Mouse (Mus musculus) heart, adult 8-10 months (tissue): ENCODE results near the gene Siglec1. TPM values are rescaled to one million over a fixed set of nuclear protein-coding genes. Genes with fewer than 3 reads are reported as not detected.
"Not testable (repeated sequence)": the region's sequence is repeated elsewhere in the genome, so short reads cannot be mapped to it uniquely, and the experiment has no call there.

Experiments
- DNase-seq: peaks from one replicate; pipeline ENCODE4 v3.0.0; 2022; ENCODE audit warnings: low spot score
- total RNA-seq, 4 experiments: library from RNA; stranded (reverse); gene quantifications; 2 replicates each; pipeline ENCODE4 v1.2.4; 2022

Gene Siglec1
- total RNA-seq, result 1 to 10 TPM in 3 of 4 experiments, under 1 TPM in 1; 0.98 to 2.4 (median 1.5) TPM

DNA sequence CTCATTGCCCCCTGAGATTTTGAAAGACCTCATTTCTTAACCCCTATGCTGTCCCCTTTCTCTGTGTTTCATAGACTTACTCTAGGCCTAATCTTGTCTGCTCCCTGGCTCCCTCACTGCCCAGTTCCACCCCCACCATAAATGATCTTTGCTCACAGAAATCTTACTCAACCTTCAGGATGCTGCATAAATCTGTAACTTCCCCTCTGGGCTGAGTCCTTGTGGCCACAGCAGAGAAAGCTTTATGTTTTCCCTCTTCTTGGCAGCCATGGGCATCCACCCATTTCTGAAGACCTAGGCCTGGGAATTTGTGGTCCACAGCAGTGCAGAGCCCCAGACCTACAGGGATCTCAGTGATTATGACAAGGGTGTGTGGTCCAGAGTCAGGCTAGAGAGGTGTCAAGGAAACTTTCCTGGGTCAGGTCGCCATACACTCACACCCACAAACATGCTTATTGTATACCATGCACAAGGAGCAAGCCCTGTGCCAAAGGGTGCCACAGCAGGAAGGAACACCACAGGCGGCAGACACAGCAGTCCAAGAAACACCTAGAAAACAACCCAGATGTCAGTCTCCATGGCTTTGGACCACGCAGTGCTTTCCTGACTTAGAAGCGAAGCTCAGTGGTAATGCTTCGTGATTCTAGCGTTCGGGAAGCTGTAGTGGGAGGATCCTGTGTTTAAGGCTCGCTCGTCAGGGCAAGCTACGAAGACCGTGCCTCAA is at the start of gene Siglec1:
Gene Siglec1, minus strand, starts transcription at position 99 of the 724 bp plus-strand sequence.
- DNase-seq, result no peak

DNA sequence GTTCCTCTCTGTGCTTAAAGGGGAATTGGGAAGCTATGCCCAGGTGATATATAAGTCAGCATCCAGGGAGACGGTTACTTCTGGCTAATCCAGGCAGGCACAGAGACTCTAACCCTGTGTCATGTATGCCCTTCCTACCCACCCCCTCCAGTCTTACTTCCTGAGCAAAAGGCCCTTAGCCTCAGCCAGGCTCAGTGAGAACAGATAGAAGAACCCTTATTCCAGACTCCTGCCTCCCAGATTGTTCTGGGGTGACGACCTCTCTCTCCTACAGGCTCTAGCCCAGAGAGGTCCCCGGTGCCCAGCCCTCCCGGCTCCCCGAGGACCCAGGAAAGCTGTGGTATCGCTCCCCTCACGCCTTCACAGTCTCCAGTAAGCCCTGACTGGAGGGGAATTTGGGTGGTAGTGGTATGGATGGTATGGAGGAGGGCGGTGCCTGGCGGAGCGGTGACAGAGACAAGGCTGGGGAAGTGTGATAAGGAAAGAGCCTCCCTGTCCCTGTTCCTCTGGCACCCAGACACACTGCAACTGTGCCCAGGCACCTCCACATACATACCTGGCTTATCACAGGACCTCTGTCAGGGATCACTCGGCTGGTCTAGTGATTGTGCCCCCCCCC is 49.1 kb upstream of the Siglec1 start:
- peak; percentile 1 for DNase-seq

DNA sequence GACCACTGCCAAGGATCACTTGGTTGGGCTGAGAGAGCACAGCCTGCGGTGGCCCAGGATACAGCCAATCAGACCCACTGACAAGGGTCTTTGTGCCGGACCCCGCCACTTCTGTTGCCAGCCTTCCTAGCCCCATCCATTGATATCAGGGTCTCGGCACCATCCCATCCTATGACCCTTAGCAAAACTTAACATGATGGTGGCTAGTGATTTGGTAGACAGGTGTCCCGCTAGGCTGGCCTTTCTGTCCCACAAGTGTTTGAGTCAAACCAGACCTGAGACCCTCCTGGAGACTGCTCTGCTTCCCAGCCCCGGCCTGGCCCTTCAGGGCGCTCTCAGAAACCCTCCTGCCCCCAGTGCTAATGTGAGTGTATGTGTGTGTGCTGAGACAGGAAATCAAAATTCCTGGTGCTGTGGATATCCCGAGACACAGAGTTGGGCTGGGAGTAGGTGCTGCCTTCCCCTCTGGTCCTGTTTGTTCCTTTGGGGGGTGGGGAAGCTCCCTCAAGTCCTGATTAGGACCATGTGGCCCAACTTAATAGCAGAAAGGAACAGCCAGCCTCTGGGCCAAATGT is 48.3 kb upstream of the Siglec1 start:
- DNase-seq, result peak; percentile 9

DNA sequence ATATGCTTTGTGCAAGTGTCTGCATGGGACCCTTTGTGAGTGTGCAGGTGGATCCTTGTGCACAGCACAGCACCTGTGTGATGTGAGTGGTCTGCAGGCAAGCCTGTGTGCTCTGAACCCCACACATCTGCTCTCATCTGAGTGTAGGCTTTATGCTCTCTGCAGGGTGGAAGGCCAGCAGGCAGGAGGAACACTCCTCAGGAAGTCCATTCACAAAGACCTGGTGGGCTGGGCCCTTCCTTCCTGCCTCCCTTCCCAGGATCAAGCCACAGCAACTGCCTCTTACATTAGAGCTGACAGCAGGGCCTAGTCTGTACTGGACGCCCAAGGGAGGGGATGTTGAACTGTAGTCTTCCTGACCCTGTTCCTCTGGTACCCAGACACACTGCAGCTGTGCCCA is 47.8 kb upstream of the Siglec1 start:
- DNase-seq, result peak; percentile 84

DNA sequence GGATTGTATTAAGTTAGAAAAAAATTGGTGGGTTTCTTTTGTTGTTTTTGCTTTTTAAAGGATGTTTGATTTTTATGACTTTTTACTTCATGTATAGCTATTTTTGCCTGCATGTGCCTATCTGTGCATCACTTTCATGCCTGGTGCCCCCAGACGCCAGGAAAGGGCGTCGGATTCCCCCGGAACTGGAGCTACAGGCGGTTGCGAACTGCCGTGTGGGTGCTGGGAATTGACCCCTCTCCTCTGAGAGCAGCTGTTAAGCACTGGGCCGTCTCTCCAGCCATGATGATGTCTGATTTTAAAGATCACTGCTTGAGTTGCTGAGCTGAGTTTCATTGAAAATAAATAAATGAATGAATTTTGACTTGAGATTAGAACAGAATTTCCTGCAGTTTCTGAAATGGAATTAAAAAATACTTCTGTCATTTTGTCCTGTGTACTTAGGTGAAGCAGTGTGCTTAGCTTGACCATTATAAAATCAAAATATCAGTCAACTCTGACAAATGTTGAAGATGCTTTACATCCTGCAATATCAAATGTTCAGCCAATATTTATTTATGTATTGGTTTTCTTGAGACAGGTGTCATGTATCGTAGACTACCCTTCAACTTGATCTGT is 46.5 kb upstream of the Siglec1 start, which contains the start of gene Gm11037:
Gene Gm11037, plus strand, starts transcription at position 568 of the 618 bp plus-strand sequence.
- no peak for DNase-seq

DNA sequence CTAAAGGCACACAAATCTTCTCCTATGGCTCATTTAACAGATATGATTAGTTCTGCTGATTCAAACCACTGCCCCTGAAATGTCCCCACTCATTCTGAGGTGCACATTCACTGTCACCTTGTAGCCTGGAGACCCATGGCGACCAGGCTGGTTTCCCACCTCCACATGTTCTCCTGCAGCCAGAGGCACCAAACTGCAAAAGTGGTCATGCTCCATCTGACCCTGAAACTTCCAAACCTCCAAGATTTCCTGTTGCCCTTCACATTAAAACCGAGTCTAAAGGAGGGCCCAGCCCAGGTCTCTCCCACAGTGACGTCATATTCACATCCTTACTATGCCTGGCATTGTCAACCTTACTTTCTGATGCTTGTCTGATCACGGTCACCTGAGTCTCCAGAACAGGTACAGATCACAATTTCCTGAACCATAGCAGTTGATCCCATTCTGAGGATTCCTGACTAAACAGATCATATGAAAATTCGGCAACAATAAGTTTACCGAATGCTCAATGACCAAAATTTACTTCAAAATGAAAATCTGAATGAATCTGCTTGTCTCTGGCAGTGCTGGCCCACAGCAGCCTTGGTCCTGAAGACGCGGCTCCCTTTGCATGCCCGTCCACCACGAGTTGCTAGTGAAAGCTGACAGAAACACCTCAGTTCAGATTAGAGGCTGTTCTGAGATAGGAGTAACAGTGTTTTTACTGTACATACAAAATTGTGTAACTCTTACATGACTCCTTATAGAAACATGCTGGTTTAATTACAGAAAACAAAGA is 45.7 kb upstream of the Siglec1 start:
- no peak for DNase-seq

DNA sequence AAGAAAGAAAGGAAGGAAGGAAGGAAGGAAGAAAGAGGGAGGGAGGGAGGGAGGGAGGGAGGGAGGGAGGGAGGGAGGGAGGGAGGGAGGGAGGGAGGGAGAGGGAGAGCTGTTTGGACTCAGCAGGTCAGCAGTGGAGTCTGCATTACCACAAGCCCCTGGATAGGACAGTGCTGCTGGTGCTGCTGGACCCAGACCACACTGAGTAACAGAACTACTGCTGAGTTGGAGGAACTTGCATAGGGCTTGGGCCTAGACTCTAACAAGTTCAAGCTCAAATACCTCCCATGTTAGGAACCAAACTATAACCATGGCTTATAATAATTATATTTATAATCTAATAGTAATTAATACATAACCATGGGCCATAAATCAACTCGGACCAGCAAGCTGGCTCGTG is 44.3 kb upstream of the Siglec1 start:
- DNase-seq, result no peak

DNA sequence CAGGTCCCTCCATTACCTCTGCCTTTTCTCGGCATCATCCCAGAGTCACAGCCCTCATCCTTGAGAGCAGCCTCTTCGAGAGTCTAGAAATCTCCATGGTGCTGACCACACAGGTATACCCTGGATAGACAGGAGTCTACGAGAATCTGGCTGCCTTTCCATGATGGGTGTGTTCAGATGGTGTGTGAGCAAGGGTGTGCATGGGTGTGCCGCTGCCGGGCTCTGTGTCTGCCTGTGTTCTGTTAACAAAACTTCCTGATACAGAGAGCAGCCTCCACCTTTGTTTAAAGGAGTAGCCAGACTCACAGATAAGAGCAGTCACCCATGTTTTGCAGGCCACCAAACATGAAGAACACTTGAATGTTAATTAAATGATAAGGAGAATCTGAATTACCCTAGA is 43.3 kb upstream of the Siglec1 start:
- DNase-seq, result no peak

DNA sequence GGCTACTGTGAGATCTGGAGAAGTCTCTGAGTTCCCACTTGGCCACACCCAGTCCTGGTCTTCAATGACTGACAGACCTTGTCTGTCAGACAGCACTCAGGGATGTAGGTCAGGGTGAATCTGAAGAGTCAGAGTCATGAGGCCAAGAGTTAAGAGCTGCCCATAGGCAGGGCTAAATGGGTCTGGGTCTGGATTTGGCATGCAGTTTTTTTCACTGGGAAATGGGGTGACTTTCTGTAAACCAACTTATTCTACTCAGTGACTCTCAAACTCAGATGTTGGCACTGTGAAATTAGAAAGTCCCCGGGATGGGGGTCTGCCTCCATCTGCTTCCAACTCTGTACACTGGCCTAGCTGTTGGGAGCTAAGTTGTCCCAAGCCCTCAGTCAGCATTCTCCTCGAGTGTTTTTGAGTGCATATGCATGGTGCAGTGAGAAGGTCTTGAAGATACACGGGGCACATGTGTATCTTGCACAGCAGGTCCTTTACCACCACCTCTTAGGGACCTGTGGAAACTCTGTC is 42.1 kb upstream of the Siglec1 start:
- DNase-seq, result no peak

DNA sequence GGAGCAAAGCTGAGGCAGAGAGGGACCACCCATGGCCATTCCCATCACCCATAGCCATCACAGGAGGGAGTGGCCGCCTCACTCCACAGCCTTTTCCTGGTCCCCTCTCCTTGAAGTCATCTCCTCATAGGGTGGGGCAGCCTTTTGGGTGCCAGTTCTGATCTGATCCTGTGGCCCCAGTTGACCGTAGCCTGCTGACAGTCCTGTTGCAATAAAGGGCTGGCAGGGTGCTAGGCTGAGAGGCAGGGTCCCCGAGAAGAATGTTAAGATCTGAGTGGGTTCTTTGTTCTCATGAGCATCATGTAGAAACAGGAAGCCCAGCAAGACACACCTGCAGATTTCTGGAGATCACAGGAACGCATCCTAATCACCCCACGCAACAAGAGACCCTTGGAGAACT is 41.6 kb upstream of the Siglec1 start:
- DNase-seq, result no peak

DNA sequence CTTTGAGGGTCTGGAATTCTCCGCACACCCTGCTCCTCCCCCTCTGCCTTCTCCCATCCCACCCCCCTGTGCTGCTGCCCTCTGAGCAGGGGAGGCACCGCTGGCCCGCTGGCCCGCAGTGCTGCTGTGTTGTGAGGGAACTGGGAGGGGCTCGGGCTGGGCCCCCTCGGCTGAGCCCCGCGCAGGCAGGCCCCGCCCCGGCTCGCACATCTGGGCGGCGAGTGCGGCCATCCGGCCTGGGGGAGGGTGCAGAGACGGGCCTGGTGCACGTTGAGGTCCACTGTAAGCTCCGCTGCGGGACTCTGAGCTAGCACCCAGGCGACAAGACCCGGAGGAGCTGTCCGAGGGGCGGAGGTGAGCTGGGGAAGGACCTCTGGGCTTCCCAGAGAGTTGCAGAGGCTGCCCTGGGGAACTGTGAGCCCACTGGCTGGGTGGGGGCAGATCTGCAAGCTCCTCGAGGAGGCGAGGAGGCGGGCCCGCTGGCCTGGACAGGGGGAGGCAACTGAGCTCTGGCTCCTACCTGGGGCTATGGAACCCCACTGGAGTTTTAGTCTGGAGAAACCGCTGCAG is 40.7 kb upstream of the Siglec1 start, which contains the start of gene Hspa12b:
Gene Hspa12b, plus strand, starts transcription at position 120 of the 570 bp plus-strand sequence.
- DNase-seq, result peak; percentile 76

DNA sequence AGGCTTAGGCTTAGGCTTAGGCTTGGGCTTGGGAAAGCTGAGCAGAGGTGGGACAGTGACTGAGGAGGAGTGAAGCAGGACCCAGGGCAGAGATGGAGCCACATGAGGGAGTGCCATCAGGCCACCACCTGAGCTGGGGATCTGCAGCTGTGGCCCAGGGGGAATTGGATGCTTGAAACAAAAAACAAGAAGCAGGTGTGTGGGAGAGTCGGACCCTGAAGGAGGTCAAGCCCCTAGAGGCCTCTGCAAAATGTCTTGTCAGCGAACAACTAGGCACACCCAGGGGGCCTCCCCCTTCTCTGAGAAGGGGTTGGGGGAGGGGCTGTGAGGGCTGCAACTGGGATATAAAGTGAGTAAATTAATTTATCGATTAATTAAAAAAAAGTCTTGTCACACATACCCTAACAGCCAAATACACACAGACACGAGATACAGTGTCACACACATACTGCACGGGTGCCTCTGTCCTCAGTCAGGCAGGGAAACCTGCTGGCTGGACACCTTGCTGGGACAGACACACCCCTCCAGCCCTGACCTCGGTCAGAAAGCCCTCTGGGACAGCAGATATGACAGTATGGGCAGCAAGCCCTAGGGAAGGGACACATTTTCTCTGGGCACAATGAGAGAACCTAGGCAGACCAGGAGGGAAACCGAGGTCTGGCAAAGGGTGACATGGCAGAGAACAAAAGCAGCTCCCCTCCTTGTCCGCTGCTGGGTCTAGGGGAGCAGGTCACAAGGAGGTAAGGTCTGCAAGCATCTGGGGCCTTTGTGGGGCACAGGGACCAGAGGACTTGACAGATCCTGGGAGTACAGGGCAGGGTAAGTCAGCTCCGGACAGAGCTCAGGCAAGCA is 39.6 kb upstream of the Siglec1 start:
- no peak for DNase-seq

DNA sequence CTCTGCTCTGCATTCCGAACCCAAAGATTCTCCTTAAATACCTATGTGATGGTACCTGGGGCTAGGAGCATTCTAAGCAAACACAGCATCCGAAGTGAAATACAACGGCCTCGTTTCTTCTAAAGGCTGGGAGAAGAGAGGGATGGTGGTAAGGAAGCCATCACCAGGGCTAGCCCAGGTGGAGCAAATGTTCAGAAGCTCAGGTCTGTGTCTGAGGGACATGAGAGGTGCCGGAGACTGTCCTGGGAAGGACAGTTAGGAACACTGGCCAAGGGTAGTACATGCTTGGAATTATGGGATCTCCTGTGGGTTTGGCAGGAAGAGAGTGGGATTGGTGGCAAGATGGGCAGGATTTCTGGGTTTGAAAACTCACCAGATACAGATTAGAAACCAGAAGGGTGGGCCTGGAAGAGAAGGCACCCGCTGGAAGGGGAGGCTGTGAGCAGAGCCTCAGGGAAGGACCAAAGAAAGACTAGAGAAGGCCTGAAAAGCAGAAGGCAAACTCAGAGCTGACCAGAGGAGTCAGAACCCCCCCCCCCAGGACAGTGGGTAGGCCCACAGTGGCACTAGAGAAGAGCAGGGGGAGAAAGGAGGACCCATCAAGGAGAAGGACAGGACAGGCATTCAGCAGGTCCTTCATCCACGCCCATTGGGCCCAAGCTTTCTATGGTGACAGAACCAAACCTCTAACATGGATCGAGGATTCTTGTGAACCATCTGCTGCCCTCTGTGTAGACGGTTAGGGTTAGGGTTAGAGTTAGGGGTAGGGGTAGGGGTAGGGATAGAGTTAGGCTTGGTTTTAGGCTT is 38.8 kb upstream of the Siglec1 start:
- DNase-seq, result no peak

DNA sequence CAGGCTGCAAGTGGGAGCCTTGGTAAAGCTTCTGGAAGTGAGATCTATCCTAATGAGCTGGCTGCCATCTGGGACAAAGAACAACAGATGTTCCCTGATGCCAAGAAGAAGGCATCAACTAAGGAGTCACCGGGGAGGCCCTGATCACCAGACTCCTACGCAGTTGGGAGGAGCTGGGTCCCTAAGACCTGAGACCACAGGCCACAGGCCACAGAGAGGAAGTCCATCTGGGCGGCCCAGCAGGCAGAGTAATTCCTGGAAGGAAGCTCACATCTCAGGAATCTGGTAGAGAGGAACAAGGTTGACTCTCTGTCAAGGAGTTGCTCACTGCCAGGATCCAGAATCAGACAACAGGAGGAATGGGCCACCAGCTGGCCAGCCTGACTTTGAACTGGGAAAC is 37.6 kb upstream of the Siglec1 start:
- DNase-seq, result peak; percentile 76

DNA sequence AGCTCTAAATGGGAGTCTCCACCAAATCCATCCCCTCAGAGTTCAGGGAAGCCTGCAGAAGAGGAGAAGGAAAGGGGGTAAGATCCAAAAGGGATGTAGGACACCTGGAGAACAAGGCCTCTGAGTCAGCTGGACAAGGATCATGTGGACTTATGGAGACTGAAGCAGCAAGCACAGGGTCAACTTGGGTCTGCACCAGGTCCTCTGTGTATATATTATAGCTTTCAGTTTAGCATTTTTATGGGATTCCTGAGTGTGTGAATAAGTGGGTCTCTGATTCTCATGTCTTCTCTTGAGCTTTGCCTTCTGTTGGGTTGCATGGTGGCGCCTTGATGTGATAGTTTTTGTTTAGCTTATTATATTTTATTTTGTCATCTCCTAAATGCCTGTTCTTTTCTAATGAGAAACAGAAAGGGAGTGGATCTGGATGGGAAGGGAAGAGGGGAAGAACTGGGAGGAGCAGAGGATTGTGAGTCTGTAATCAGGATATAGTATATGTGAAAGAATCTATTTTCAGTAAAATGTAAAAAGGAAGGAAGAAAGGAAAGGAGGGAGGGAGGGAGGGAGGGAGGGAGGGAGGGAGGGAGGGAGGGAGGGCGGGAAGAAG is 32.5 kb upstream of the Siglec1 start:
- DNase-seq, result no peak

DNA sequence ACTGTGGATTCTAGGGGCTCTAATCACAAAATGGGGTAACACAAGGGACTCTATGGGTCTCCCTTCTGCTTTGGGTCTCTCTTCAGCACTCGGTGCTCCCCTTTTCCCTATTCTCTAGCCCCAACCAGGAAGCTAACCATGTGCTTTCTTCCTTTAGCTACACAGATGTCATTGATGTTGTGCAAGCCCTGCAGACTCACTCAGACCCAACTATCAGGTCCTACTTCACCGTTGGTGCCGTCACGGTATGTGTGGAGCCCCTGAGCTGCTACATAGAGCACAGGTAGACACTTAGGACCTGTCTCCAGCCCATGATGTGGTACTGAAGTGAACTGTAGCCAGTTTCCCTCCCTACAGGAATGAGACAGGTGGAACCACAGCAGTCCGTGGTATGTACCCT is 19.4 kb upstream of the Siglec1 start:
- no peak for DNase-seq

DNA sequence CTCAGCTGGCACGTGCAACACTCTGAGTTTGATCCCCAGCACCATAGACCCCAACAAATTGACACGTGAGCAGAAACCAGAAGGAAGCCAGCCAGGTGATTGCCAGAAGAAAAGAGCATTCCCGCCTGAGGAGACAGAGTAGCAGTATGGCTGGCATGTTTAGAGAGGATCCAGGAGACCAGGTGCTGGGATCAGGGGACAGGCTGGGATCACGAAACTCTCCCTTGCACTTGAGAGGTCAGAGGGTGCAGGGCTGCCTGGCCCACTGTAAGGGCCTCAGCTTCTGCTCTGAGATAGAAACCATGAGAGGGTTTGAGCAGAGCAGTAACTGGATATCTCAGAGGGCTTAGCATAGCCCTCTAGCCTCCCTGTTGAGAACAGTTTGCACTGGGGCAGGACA is 18.5 kb upstream of the Siglec1 start:
- not testable (repeated sequence) for DNase-seq

DNA sequence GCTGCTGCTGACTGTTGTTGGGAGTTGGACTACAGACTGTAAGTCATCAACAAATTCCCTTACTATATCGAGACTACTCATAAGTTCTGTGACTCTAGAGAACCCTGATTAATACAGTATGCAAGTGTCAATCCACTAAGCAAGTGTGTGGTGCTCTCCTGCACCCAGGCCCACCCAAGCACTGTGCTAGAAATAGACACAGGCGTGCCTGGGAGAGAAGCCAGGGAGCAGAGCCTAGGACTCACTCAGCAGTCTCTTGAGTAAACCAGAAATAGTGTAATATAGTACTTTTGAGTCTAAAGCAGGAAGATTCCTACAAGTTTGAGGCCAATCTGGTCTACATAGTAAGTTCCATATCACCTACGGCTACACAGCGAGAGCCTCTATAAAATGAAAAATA is 17.5 kb upstream of the Siglec1 start:
- DNase-seq, result no peak

DNA sequence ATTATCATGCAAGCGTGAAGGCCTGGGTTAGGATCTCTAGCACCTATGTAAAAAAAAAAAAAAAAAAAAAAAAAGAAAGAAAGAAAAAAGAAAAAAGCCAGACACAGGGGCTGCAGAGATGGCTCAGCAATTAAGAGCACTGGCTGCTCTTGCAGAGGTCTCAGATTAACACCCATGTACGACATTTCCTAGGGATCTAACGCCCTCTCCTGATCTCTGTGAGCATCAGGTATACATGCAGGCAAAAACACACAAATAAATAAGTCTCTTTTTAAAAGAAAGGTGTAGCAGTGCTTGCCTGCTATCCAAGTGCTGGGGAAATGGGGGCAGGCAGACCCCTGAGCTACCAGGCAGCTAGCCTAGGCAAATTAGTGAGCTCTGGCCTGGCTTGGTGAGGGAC is 15.0 kb upstream of the Siglec1 start:
- DNase-seq, result no peak
